Mouse (Mus musculus): ENCODE results near the gene Tatdn3.
A peak's percentile ranks its signal among the peaks of the same experiment; 100 is the strongest.

Tatdn3 gene

DNA sequence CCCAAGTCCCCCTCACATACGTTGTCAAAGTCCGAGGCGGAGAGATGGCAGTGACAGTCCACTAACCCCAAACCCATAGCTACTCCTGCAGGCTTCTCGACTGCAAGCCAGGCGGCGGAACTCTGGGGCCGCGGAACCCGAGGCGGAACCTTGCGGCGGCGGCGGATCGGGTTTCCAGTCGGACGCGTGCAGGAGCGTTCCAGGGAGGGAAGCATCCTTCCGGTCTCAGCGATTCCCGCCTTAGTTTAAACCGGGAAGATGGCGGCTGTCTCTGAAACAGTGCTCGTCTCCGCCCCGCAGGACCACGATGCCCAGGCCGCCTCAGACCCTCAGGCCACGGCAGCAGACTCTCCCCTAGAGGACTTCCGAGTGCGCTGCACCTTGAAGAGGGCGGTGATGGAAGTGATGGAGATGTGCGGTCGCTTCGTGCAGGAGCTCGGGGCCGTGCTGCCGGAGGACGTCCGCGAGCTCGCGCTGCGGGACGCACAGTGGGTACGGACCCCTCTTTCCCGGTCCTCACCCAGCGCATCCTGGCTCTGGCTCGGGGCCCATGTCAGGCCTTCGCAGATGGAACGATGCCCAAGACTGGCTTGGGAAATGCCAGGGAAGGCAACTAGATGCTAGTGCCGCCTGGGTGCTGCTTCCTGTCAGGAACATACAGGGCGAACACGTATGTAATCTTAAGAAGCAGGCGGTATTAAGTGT is at the start of gene Tatdn3, which contains the start of gene Nsl1:
TSS of gene Tatdn3 (minus strand) at position 152 of the 705 bp plus-strand sequence.
TSS of gene Nsl1 (plus strand) at position 232 of the 705 bp plus-strand sequence.
- DNase-seq = peak; percentile 95 to 96

DNA sequence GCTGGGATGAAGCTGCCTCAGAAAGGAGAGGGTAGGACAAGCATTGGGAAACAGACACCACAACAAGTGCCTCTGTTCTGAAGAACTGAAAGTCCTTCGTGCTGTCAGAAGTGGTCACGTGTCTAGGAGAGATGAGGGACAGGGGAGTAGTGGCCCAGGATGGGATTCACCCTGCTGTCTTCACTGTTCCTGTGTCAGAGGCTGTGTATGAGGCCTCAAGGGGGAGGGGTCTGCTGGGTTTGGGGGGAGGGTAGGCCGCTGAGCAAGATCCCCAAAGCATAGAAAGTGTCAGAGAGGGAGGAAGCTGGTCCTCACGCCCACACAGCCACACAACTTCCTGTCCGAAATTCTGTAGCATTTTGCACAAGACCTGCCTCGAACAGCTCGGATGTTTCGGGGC is 48.4 kb upstream of the Tatdn3 start:
- peak; percentile 30 to 36 for DNase-seq

- no peak for DNase-seq
Observed at GRCm38 (mm10) chr1:191109907-191110306, 47.2 kb upstream of the Tatdn3 start.

DNA sequence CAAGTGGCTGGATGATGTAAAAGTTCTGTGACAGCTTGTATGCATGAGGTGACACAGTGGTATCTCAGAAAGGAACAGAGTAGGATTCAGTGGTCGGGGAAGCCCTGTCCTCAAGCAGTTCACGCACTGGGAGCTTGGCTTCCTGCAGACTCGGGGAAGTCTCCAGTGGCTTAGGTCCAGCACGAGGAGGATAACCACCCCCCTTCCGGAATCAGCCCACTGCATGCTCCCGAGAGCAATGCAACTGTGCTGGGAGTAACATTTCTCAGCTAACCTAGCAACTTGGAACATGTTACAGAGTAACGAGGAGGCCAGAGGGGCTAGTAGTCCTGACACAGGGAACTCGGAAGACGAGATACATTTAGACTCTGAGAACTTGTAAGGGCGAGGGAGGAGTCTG is 44.6 kb upstream of the Tatdn3 start:
- no peak for DNase-seq

DNA sequence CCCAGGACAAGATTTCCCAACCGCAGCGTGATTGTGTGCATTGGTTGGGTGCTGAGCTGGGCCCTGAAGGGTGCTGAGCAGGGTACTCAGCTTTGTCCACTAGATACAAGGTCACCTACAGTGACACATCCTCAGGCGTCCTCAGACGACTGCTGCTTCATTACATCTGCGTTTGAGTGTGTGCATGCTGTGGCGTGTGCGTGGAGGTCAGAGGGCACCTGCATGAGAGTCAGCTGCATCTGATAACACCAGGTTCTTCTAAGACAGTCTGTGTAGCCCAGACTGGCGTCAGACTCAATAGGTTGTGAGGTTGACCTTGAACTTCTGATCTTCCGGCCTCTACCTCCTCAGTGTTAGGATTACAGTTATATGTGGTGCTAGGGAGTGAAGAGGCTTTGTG is 42.5 kb upstream of the Tatdn3 start:
- DNase-seq = no peak

DNA sequence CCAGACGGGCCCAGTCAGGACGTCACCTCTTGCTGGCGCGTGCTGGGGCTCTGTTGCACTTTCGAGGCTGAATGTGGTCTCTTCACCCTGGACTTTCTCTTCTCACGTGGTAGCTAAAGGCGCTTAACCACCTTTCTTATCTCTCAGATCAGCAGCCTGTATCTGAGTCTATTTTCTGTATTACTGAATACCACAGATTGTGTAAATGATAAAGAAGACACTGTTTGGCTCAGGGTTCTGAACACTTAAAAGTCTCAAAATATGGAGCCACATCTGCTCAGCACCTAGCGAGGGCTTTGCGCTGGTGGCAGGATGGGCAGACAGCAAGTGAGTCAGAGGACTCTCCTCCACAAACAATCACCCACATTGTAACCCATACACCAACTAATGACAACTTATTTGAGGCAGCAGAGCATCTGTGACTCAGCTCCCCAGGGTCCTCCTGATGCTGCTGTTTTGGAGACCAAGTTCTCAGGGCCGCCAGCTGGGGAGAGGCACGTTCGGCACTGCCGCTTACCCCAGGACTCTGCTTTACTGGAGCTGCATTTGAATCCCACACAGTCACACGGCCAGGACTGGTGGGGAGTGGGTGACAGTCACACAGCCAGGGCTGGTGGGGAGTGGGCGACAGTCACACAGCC is 40.1 kb upstream of the Tatdn3 start:
- DNase-seq = no peak

GRCm38 (mm10) chr1:191099772-191100291 is 37.1 kb upstream of the Tatdn3 start:
- DNase-seq = no peak

- no peak for DNase-seq
Observed at GRCm38 (mm10) chr1:191099114-191099513, 36.4 kb upstream of the Tatdn3 start.

GRCm38 (mm10) chr1:191097802-191098747 is 35.3 kb upstream of the Tatdn3 start, which contains the start of gene Batf3:
Gene Batf3 (plus strand): TSS chr1:191097847.
- peak; percentile 61 to 62 for DNase-seq

DNA sequence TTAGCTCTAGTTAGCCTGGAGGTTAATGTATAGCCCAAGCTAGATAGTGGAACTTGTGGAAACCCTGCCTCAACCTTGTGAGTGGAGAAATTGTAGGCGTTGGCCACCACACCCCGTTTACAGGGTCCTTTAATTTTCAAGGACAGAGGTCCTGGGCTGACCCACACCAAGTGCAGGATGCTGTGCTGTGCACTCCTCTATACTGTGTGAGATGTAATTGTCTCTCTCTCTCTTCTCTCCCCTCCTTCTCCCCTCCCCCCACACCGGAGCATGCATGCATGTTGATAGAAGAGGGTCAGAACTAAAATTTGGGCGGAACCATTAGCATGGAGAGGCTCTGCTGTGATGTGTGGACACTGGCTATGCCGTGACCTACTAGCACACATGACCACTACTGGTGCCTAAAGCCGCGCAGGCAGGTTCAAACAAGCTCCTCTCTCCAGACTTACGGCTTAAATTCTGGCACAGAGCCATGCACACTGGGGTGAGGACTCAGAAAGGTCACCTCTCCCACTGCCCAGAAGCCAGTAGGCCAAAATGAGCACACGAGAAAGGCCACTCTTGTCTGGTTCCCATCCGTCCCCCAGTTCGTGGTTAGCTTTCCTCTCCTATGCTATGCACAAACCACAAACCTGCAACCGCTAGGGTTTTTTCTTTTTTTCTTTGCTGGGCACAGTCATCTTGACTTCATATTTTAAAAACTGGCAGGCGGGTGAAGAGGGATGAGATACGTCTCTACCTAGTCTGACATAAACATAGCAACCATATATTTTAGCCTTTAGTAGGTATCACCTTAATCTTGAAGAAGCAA is 34.3 kb upstream of the Tatdn3 start:
- no peak for DNase-seq

- peak in 1 of 2 experiments; percentile 20 for DNase-seq
Observed at GRCm38 (mm10) chr1:191095019-191095418, 32.3 kb upstream of the Tatdn3 start.

DNA sequence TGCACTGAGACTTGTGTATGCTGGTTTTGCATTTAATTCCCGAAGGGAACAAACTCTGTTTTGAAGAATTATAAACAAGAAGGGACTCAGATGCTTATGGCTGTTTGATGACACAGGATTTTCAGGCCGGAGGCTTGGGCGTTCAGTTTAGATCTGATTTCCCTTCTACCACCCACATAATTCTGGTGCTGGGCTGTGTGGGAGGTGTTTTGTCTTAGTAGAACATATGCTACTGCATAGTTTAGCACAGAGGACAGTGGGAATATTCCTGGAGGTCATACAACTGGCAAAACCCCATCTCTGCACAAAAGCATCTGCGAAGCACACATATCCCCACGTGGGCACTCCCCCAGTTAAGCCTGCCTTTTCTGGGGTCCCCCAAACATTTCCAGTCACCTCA is 30.8 kb upstream of the Tatdn3 start:
- no peak for DNase-seq

GRCm38 (mm10) chr1:191092050-191092449 is 29.3 kb upstream of the Tatdn3 start:
- no peak for DNase-seq

GRCm38 (mm10) chr1:191089355-191089754 is 26.6 kb upstream of the Tatdn3 start:
- no peak for DNase-seq

DNA sequence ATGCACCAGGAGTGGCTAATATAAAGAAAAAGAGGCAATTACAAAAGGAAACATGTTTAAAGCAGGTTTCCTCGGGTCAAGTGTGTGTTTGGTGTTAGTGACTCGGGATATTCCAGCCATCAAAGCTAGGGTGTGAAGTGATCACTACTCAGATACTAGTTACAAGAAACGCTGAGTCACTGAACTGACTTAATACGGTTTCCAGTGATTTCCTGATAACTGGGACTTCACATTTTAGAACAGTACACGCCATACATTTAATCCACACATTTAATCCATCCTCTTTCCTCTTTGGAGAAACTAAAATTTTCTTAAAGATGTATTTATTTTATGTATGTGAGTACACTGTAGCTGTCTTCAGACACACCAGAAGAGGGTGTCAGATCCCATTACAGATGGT is 25.2 kb upstream of the Tatdn3 start:
- no peak for DNase-seq

DNA sequence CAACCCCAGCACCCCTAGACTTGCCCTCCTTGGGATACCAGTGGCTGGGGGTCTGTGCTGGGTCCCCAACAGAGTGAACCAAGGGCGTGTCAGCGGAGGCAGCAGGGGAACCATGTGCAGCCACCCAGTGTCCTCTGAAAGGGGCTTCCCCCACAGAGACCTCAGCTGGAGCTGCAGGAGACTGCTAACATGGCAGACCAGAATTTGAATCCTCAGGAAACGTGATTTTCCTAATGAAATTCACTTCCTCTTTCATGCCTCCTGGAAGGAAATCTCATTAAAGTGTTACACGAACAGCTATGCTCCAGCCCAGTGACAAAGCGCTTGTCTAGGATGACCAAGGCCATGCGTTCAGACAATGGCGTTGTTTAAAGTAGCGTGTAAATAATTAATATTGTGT is 24.2 kb upstream of the Tatdn3 start:
- DNase-seq = no peak

DNA sequence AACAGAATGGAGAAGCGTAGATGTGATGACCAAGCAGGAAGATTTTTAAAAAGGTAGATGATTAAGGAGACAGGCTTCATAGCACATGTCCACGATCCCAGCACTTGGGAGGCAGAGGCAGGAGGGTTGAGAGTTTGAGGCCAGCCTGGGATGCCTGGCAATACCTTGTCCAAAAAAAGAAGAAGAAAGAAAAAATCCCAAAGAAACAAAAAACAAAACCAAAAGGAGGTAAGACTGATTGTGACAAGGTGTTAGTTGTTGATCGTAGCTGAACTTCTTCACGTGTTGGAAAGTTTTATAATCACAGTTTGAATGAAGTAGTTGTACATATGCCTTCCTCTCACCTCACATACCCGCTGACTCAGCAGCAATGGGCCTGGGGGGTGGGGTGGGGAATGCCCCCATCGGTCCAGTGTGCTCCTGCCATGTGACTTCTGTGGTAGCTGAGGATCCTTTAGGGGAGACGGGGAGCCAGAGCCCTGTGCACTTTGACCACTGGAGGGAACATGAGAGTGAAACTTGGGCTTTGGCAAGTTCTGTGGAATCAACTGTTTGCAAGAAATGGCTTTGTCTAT is 23.7 kb upstream of the Tatdn3 start:
- no peak for DNase-seq

GRCm38 (mm10) chr1:191085597-191085996 is 22.9 kb upstream of the Tatdn3 start:
- peak; percentile 41 to 43 for DNase-seq

- peak; percentile 69 to 71 for DNase-seq
Observed at GRCm38 (mm10) chr1:191084951-191085559, 22.3 kb upstream of the Tatdn3 start.

DNA sequence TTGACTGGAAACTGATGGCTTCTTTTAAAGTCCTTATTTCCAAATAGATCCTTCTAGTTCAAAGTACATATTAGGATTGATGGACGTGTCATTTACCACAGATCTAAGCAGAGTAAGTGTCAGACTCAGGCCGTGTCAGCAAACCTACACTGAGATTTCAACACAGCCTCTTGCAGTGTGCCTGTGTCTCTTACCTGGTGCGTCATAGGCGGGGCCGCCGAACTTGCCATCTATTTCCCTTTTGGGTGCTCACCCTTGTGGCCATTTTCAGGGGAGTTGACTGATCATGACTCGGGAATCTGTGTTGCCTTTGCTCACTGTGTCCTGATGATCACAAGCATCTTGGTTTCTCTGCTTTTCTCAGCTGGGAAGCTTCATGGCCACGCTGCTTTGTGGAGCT is 20.5 kb upstream of the Tatdn3 start:
- DNase-seq = no peak

GRCm38 (mm10) chr1:191075199-191075883 is 12.6 kb upstream of the Tatdn3 start:
- no peak for DNase-seq
